Mouse (Mus musculus): ENCODE results near the gene Rbbp4. TPM values are rescaled to one million over a fixed set of nuclear protein-coding genes. Genes with fewer than 3 reads are reported as not detected.

The Rbbp4 gene
- total RNA-seq, 1 experiment = 81.2 TPM

DNA sequence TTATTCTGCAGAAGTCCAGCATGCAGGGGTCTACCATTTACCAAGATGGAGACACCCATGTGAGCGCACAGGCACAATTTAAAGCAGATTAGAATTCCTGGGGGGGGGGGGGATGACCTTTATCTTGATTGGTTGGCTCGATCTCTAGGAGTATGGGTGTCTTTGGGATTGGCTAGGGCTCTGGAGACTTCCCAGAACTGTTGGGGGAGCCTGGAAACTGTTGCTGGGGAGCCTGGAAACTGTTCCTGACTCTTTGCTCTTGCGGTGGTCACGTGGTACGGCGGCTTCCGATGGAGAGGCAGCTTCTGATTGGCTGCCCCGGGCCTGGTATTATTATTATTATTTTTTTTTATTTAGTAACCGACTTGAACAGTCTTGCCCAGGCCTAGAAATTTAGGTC lies 46.9 kb upstream of the Rbbp4 start:
- H3K4me1 ChIP-seq (ENCODE audit: control insufficient read depth in 2 of 2, insufficient read depth in 2 of 2, low read length in 2 of 2, poor library complexity in 1 of 2) = peaks cover 7 to 15% of the 10 kb centered on the region in 2 experiments
- H3K36me3 ChIP-seq (ENCODE audit: control insufficient read depth, insufficient read depth, low read length, poor library complexity, severe bottlenecking) = no peaks in the 10 kb centered on the region
- in situ Hi-C loops (cut with MboI; ENCODE audit: low sequenced_read_pairs in 2 of 2, unreplicated experiment in 2 of 2) = no loop called here
- peak overlapping the region; percentile 10 to 15; a peak in 2 of 4 replicates for H3K4me3 ChIP-seq (ENCODE audit: insufficient read depth in 1 of 2, low read depth in 1 of 2, low read length in 2 of 2, poor library complexity in 1 of 2, severe bottlenecking in 1 of 2)
- no peak overlapping the region for H3K9ac ChIP-seq (ENCODE audit: insufficient read depth, low read depth, low read length, poor library complexity, severe bottlenecking)
- DNase-seq (ENCODE audit: low read depth, low spot score) = no peak
- TF ChIP-seq MAFK (IDR thresholded peaks at IDR 0.05; ENCODE audit: insufficient read depth, low read depth, low read length) (no peak), HCFC1 (IDR thresholded peaks at IDR 0.05; ENCODE audit: borderline replicate concordance, insufficient read depth, low read length) (no peak), CHD2 (IDR thresholded peaks at IDR 0.05; ENCODE audit: low read depth, low read length) (no peak), ZC3H11A (IDR thresholded peaks at IDR 0.05; ENCODE audit: borderline replicate concordance, low read depth, low read length) (no peak), ZNF384 (IDR thresholded peaks at IDR 0.05; ENCODE audit: low read depth, low read length) (no peak)
- peak overlapping the region; percentile 85; the same call in 1 of the 2 replicates for H3K27ac ChIP-seq (ENCODE audit: insufficient read depth, low read depth, low read length, poor library complexity, severe bottlenecking)
- no peaks in the 10 kb centered on the region for H3K9me3 ChIP-seq (ENCODE audit: control insufficient read depth, insufficient read depth, low read depth, low read length)

DNA sequence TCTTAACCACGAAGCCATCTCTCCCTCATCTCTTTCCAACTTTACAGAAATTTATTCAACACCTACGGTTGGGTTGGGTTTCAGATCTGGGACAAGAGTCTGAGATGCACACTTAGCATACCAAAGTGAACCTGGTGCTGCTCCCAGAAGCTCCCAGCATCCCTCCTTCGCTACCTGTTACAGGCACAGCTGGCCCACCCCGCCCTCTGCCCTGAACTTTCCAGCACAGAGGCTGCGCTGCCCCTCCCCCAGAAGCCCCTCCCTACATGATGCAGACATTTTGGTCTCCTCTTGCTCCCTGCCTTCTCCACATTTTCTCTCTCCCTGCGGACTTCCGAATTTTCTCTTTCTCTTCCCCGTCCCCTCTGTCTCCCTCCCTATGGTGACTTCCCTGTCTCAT lies 46.0 kb upstream of the Rbbp4 start:
- Histone ChIP-seq H3K27ac (ENCODE audit: insufficient read depth, low read depth, low read length, poor library complexity, severe bottlenecking) (peak overlapping the region; percentile 85), H3K9ac (ENCODE audit: insufficient read depth, low read depth, low read length, poor library complexity, severe bottlenecking) (peak overlapping the region; percentile 42; the same call in 1 of the 2 replicates), H3K4me1 (ENCODE audit: control insufficient read depth in 2 of 2, insufficient read depth in 2 of 2, low read length in 2 of 2, poor library complexity in 1 of 2) (peaks cover 7 to 15% of the 10 kb centered on the region in 2 experiments), H3K4me3 (ENCODE audit: insufficient read depth in 1 of 2, low read depth in 1 of 2, low read length in 2 of 2, poor library complexity in 1 of 2, severe bottlenecking in 1 of 2) (peak overlapping the region; percentile 10; a peak in 3 of 4 replicates), H3K9me3 (ENCODE audit: control insufficient read depth, insufficient read depth, low read depth, low read length) (no peaks in the 10 kb centered on the region), H3K36me3 (ENCODE audit: control insufficient read depth, insufficient read depth, low read length, poor library complexity, severe bottlenecking) (no peaks in the 10 kb centered on the region)
- in situ Hi-C loops (cut with MboI; ENCODE audit: low sequenced_read_pairs in 2 of 2, unreplicated experiment in 2 of 2) = no loop called here
- TF ChIP-seq MAFK (IDR thresholded peaks at IDR 0.05; ENCODE audit: insufficient read depth, low read depth, low read length) (no peak), ZC3H11A (IDR thresholded peaks at IDR 0.05; ENCODE audit: borderline replicate concordance, low read depth, low read length) (no peak), CHD2 (IDR thresholded peaks at IDR 0.05; ENCODE audit: low read depth, low read length) (0 out of 2 replicates have a peak, but pooled peaks have one; percentile 12), ZNF384 (IDR thresholded peaks at IDR 0.05; ENCODE audit: low read depth, low read length) (no peak), HCFC1 (IDR thresholded peaks at IDR 0.05; ENCODE audit: borderline replicate concordance, insufficient read depth, low read length) (0 out of 2 replicates have a peak, but pooled peaks have one; percentile 39)
- no peak for DNase-seq (ENCODE audit: low read depth, low spot score)

DNA sequence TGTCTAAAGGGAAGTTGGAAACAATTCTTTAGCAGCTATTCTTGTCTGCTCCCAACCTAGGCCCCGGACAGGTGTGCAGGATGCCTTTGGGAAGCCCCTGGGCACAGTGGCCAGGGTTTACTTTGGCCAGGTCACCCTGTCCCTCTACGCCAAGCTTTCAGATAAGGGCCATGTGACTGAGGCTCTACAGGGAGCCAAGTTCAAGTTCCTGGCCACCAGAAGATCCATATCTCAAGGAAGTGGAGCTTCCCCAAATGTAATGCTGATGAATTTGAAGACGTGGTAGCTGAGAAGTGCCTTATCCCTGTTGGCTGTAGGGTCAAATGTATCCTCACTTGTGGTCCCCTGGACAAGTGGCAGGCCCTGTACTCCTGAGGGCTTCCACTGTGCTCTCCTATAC lies 44.6 kb upstream of the Rbbp4 start:
- peak overlapping the region; percentile 85; the same call in 1 of the 2 replicates for H3K27ac ChIP-seq (ENCODE audit: insufficient read depth, low read depth, low read length, poor library complexity, severe bottlenecking)

DNA sequence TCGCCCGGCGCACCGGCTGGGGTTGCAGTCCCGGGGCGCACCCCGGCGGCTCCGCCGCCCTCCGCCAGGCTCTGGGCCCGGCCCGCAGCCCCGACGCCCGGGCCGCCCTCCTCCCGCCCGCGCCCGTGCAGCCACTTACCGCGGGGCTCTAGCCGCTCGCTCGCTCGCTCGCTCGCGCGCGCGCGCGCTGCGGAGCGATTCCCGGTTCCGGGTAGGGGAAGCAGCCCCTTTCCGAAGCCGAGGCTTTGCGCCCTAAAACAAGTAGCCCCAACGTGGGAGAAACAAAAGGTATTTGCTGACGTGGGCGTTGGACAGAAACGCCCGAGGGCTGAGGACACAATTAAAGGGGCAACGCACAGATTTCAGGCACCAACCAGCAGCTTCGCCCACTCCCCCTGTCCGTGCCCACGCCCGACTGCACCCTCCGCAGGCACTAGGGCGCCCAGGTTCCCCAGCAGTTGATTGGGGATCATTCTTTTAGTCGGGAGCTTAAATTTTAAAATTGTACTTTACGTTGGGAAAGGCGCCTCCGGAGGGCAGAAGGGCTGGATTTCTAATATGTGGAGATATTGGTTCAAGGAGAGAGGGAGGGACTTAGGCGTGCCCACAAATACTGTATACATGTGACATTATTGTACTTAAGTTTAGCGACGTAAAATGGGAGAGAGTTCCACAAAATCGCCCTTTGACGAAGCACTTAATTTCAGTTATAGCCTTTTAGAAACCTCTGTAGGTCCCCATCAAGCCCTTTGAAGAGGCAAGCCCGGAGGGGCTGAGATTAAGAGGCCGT lies 42.6 kb upstream of the Rbbp4 start, which contains the start of gene Zbtb8a:
Gene Zbtb8a (minus strand): TSS at position 516 of the 790 bp plus-strand sequence.
- H3K9me3 ChIP-seq (ENCODE audit: control insufficient read depth, insufficient read depth, low read depth, low read length) = no peaks in the 10 kb centered on the region
- TF ChIP-seq ZC3H11A (IDR thresholded peaks at IDR 0.05; ENCODE audit: borderline replicate concordance, low read depth, low read length) (no peak), HCFC1 (IDR thresholded peaks at IDR 0.05; ENCODE audit: borderline replicate concordance, insufficient read depth, low read length) (0 out of 2 replicates have a peak, but pooled peaks have one; percentile 40), ZNF384 (IDR thresholded peaks at IDR 0.05; ENCODE audit: low read depth, low read length) (no peak), MAFK (IDR thresholded peaks at IDR 0.05; ENCODE audit: insufficient read depth, low read depth, low read length) (peak; percentile 73), CHD2 (IDR thresholded peaks at IDR 0.05; ENCODE audit: low read depth, low read length) (no peak)
- H3K9ac ChIP-seq (ENCODE audit: insufficient read depth, low read depth, low read length, poor library complexity, severe bottlenecking) = peak within 1 kb of the TSS; percentile 84
- DNase-seq (ENCODE audit: low read depth, low spot score) = no peak
- H3K27ac ChIP-seq (ENCODE audit: insufficient read depth, low read depth, low read length, poor library complexity, severe bottlenecking) = peak within 1 kb of the TSS; percentile 84
- in situ Hi-C loops (cut with MboI; ENCODE audit: low sequenced_read_pairs in 2 of 2, unreplicated experiment in 2 of 2) = no loop called here
- peak within 1 kb of the TSS; percentile 74 to 83 for H3K4me3 ChIP-seq (ENCODE audit: insufficient read depth in 1 of 2, low read depth in 1 of 2, low read length in 2 of 2, poor library complexity in 1 of 2, severe bottlenecking in 1 of 2)
- peaks cover 8 to 11% of the 10 kb centered on the region in 2 experiments for H3K4me1 ChIP-seq (ENCODE audit: control insufficient read depth in 2 of 2, insufficient read depth in 2 of 2, low read length in 2 of 2, poor library complexity in 1 of 2)
- no peaks in the 10 kb centered on the region for H3K36me3 ChIP-seq (ENCODE audit: control insufficient read depth, insufficient read depth, low read length, poor library complexity, severe bottlenecking)

More for the DNA sequence above, 44.6 kb upstream of the Rbbp4 start:
- DNase-seq (ENCODE audit: low read depth, low spot score) = no peak
- Histone ChIP-seq H3K9me3 (ENCODE audit: control insufficient read depth, insufficient read depth, low read depth, low read length) (no peaks in the 10 kb centered on the region), H3K36me3 (ENCODE audit: control insufficient read depth, insufficient read depth, low read length, poor library complexity, severe bottlenecking) (no peaks in the 10 kb centered on the region), H3K4me3 (ENCODE audit: insufficient read depth in 1 of 2, low read depth in 1 of 2, low read length in 2 of 2, poor library complexity in 1 of 2, severe bottlenecking in 1 of 2) (no peak overlapping the region), H3K9ac (ENCODE audit: insufficient read depth, low read depth, low read length, poor library complexity, severe bottlenecking) (peak overlapping the region; percentile 28; the same call in 1 of the 2 replicates), H3K4me1 (ENCODE audit: control insufficient read depth in 2 of 2, insufficient read depth in 2 of 2, low read length in 2 of 2, poor library complexity in 1 of 2) (peaks cover 7 to 13% of the 10 kb centered on the region in 2 experiments)
- TF ChIP-seq ZC3H11A (IDR thresholded peaks at IDR 0.05; ENCODE audit: borderline replicate concordance, low read depth, low read length) (no peak), ZNF384 (IDR thresholded peaks at IDR 0.05; ENCODE audit: low read depth, low read length) (no peak), CHD2 (IDR thresholded peaks at IDR 0.05; ENCODE audit: low read depth, low read length) (no peak), MAFK (IDR thresholded peaks at IDR 0.05; ENCODE audit: insufficient read depth, low read depth, low read length) (no peak), HCFC1 (IDR thresholded peaks at IDR 0.05; ENCODE audit: borderline replicate concordance, insufficient read depth, low read length) (no peak)
- in situ Hi-C loops (cut with MboI; ENCODE audit: low sequenced_read_pairs in 2 of 2, unreplicated experiment in 2 of 2) = no loop called here
